In the genomic region with DNA sequence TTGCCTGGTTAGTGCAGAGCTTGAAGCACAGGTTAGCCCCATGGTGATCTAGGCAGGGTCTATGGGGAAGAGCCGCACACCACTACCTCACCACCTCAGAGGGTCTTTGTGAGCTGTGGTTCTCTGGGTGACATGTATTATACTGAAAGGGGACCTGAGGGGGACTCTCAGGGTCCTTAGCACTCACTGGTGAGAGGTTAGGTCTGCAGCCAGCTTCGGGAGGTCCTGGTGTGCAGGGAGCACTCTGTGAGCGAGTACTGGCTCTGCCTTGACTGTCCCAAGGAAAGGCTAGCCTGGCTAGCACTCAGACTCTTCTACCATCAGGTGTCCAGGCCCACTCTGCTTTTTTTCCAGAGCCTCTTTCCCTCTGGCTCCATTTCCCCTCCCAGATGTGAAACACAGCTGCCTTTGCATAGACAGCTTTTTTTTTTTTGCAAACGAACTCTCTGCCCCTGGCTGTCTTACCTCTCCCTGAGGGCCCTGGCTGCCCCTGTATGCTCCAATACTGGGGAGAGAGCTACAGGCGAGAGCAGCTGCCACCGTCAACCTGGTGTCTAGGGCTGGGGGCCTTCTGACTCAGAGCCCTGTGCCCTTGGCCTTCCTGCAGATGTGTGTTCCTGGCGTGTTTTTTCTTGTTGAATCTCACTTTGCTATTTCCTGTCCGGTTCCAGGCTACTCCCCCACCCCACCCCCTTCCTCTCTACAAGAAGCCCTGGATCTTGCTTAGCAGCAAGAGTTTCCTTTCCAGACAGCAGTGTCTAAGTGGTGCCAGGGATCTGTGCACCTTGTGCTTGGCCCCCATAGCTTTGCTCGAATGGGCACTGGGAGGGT, we compare ENCODE assay signal across 8 mouse cellular contexts. TPM values are rescaled to one million over a fixed set of nuclear protein-coding genes. Genes with fewer than 3 reads are reported as not detected.
DNase-seq lines count a peak whose midpoint lies in the region; ATAC-seq and TF ChIP-seq lines count a peak whose summit lies in the region.

No protein-coding gene starts in this region.

- no peaks in the 10 kb centered on the region for H3K27me3 ChIP-seq in lung, embryonic 14.5 days (ENCODE audit: insufficient read depth, low read length)
- H3K27me3 ChIP-seq in hindbrain, embryonic 12.5 days: no peaks in the 10 kb centered on the region
- H3K27me3 ChIP-seq in limb, embryonic 15.5 days: no peaks in the 10 kb centered on the region

- peaks cover 36% of the 10 kb centered on the region for H3K4me1 ChIP-seq in lung, embryonic 14.5 days (ENCODE audit: insufficient read depth)
- H3K4me1 ChIP-seq in embryonic fibroblast, embryonic 13.5 days (ENCODE audit: control insufficient read depth, insufficient read depth, low read length): peaks cover 58% of the 10 kb centered on the region
- peaks cover 22% of the 10 kb centered on the region for H3K4me1 ChIP-seq in hindbrain, embryonic 12.5 days
- peaks cover 81% of the 10 kb centered on the region for H3K4me1 ChIP-seq in limb, embryonic 15.5 days

- H3K9me3 ChIP-seq in lung, embryonic 14.5 days (ENCODE audit: low read depth, low read length): no peaks in the 10 kb centered on the region
- no peaks in the 10 kb centered on the region for H3K9me3 ChIP-seq in hindbrain, embryonic 12.5 days (replicated peaks)
- no peaks in the 10 kb centered on the region for H3K9me3 ChIP-seq in limb, embryonic 15.5 days

- peak overlapping the region; percentile 32 for H3K9ac ChIP-seq in lung, embryonic 14.5 days
- H3K9ac ChIP-seq in hindbrain, embryonic 12.5 days: no peak overlapping the region
- no peak overlapping the region for H3K9ac ChIP-seq in limb, embryonic 15.5 days

- 0 out of 2 replicates have a peak, but pooled peaks have one; percentile 14 for ATAC-seq in lung, embryonic 14.5 days (ENCODE audit: insufficient read depth)
- no peak for ATAC-seq in hindbrain, embryonic 12.5 days (ENCODE audit: low FRiP score)
- peak; percentile 21; the same call in 1 of the 2 replicates for ATAC-seq in limb, embryonic 15.5 days (ENCODE audit: insufficient number of reproducible peaks, low FRiP score, low TSS enrichment, low read depth)

- TF ChIP-seq POLR2A in embryonic fibroblast, embryonic 13.5 days (IDR thresholded peaks at IDR 0.05; ENCODE audit: low read depth, low read length): no peak

- 34% methylated on average over 9 of the region's 9 CpGs for WGBS in lung, embryonic 14.5 days
- 60% methylated on average over 9 of the region's 9 CpGs for WGBS in hindbrain, embryonic 12.5 days
- 28% methylated on average over 9 of the region's 9 CpGs for WGBS in limb, embryonic 15.5 days

- peak overlapping the region; percentile 82 for H3K27ac ChIP-seq in lung, embryonic 14.5 days (ENCODE audit: low read depth)
- H3K27ac ChIP-seq in embryonic fibroblast, embryonic 13.5 days (ENCODE audit: insufficient read depth, low read length): peak overlapping the region; percentile 92
- peak overlapping the region; percentile 58 for H3K27ac ChIP-seq in hindbrain, embryonic 12.5 days
- peak overlapping the region; percentile 89 for H3K27ac ChIP-seq in limb, embryonic 15.5 days

- no peak overlapping the region for H3K4me3 ChIP-seq in lung, embryonic 14.5 days (ENCODE audit: low read depth, low read length)
- no peak overlapping the region for H3K4me3 ChIP-seq in embryonic fibroblast, embryonic 13.5 days (ENCODE audit: insufficient read depth, low read length)
- H3K4me3 ChIP-seq in hindbrain, embryonic 12.5 days: no peak overlapping the region
- no peak overlapping the region for H3K4me3 ChIP-seq in limb, embryonic 15.5 days

- no peak for DNase-seq in lung, embryonic 14.5 days
- no peak for DNase-seq in lung, postnatal 4 days
- no peak for DNase-seq in frontal cortex, postnatal 25 days (ENCODE audit: low spot score in 2 of 2)
- DNase-seq in spleen, postnatal 36 days (ENCODE audit: low spot score in 2 of 2): no peak
- no peak for DNase-seq in cerebellum, postnatal 36 days

- TF ChIP-seq CTCF in lung, embryonic 14.5 days (IDR thresholded peaks at IDR 0.05; ENCODE audit: low read depth): no peak
- TF ChIP-seq CTCF in embryonic fibroblast, embryonic 13.5 days (IDR thresholded peaks at IDR 0.05; ENCODE audit: borderline replicate concordance, insufficient read depth, low read length): no peak

- H3K4me2 ChIP-seq in lung, embryonic 14.5 days: peak overlapping the region; percentile 12; the same call in 1 of the 2 replicates
- H3K4me2 ChIP-seq in hindbrain, embryonic 12.5 days (replicated peaks): no peak overlapping the region
- no peak overlapping the region for H3K4me2 ChIP-seq in limb, embryonic 15.5 days

- peaks cover 23% of the 10 kb centered on the region for H3K36me3 ChIP-seq in lung, embryonic 14.5 days (ENCODE audit: insufficient read depth)
- H3K36me3 ChIP-seq in hindbrain, embryonic 12.5 days: no peaks in the 10 kb centered on the region
- H3K36me3 ChIP-seq in limb, embryonic 15.5 days: peaks cover 25% of the 10 kb centered on the region

RNA-seq across cellular contexts. Expression of gene Hspg2, which starts 29.5 kb away (rescaled TPM):
- 51.2 and 58.1 TPM in 2 replicates for polyA plus RNA-seq in lung, embryonic 14.5 days (2014; fragmentation: Nextera tagmentation; extraction: Ambion mirVana)
- 271 and 368 TPM in 2 replicates for polyA plus RNA-seq in embryonic fibroblast, embryonic 13.5 days (2011; ENCODE audit: insufficient read length, low read depth, missing spikeins)
- 14.7 and 15.0 TPM in 2 replicates for polyA plus RNA-seq in hindbrain, embryonic 12.5 days (2016; fragmentation: Nextera tagmentation; extraction: Ambion mirVana)
- 40.6 and 44.5 TPM in 2 replicates for polyA plus RNA-seq in limb, embryonic 15.5 days (2015; fragmentation: Nextera tagmentation; extraction: Ambion mirVana)

RNA-seq across cellular contexts. Expression of gene 1700013G24Rik, which starts 45.0 kb away (rescaled TPM):
- not detected in 2 replicates for polyA plus RNA-seq in lung, embryonic 14.5 days (2014; fragmentation: Nextera tagmentation; extraction: Ambion mirVana)
- not detected in 2 replicates for polyA plus RNA-seq in embryonic fibroblast, embryonic 13.5 days (2011; ENCODE audit: insufficient read length, low read depth, missing spikeins)
- not detected in 2 replicates for polyA plus RNA-seq in hindbrain, embryonic 12.5 days (2016; fragmentation: Nextera tagmentation; extraction: Ambion mirVana)
- polyA plus RNA-seq in limb, embryonic 15.5 days (2015; fragmentation: Nextera tagmentation; extraction: Ambion mirVana): 0.23 and 0.40 TPM in 2 replicates
